Mouse (Mus musculus): ENCODE measurements around the gene Mt2. TPM values are rescaled to one million over a fixed set of nuclear protein-coding genes. Genes with fewer than 3 reads are reported as not detected.

Mt2 gene
- 89.1 and 173 TPM in 2 replicates for polyA plus RNA-seq (2012; rRNA removed)

DNA sequence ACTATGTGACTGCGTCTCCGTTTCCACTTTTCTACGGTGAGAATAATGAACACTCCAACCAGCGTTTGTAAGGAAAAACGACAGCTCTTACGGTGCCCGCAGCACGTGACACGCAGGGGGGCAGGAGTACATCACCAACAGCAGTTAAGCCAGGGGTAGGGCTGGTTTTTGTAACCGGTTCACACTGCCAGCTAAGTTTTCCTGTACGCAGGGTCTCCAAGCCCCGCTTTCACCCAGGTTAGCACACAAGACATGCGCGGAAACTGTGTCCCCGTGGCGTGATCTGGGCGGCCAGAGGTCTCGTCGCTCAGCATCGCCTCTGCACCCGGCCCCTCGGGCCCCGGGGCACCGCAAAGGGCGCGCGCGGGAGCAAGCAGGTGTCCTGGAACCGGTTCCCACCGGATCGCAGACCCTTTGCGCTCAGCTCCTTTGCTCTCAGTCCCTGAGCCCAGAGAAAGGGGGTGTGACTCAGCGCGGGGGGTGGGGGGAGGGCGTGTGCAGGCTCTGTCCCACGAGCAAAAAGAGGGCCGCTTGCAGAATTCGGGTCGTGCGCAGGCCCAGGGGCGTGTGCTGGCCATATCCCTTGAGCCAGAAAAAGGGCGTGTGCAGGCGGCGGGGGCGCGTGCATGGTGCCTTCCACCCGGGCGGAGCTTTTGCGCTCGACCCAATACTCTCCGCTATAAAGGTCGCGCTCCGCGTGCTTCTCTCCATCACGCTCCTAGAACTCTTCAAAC, at the start of gene Mt2:
TSS of gene Mt2 (plus strand) at position 590 of the 734 bp plus-strand sequence.

DNA sequence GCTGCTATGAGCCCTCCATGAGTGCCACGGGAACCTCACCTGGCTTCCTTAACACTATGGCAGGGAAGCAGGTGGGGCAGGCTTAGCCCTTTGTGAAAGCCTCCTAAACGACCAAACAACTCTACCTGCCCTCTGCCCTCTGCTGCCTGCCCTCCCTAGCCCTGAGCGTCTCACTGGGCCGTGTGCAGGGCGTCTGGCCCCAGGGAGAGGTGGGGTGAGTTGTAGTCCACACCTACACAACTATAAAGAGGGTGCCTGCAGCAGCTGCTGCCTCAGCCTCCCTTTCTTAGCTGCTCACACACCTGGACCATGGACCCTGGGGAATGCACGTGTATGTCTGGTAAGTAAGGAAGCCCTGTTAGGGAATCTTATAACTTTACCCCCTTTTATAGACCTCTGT, 35.5 kb upstream of the Mt2 start, which contains the start of gene Mt4:
TSS of gene Mt4 (plus strand) at position 265 of the 400 bp plus-strand sequence.

DNA sequence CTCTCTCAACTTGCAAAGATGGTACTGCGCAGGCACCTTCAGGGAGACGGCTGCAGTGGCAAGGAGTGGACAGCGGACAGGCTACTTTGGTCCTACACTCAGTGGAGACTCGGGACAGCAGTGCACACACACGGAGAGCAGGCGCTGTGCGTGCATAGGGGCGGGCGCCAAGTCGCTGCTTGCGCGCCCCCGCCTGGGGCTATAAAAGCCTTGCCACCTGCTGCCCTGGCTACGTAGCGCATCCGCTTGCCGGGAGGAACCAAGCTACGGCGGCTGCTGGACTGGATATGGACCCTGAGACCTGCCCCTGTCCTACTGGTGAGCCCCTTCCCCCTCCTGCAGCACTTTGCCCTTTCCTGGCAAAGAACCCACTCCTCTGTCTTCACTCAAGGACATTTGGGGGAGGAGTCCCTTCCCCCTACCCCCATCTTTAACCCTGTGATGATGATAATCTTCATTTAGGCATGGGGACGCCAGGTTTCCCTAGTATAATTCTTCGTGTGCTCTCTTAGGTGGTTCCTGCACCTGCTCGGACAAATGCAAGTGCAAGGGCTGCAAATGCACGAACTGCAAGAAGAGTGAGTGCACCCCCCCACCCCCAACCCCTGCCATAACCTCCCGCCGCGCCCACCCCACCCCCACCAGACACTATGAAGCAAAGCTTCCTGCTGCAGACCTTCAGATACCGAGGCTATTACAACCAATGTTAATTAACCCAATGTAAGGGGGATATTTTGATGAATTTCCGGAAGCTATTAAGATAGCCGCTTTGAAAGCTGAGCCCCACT, 19.8 kb upstream of the Mt2 start, which contains the start of gene Mt3:
TSS of gene Mt3 (plus strand) at position 95 of the 788 bp plus-strand sequence.

DNA sequence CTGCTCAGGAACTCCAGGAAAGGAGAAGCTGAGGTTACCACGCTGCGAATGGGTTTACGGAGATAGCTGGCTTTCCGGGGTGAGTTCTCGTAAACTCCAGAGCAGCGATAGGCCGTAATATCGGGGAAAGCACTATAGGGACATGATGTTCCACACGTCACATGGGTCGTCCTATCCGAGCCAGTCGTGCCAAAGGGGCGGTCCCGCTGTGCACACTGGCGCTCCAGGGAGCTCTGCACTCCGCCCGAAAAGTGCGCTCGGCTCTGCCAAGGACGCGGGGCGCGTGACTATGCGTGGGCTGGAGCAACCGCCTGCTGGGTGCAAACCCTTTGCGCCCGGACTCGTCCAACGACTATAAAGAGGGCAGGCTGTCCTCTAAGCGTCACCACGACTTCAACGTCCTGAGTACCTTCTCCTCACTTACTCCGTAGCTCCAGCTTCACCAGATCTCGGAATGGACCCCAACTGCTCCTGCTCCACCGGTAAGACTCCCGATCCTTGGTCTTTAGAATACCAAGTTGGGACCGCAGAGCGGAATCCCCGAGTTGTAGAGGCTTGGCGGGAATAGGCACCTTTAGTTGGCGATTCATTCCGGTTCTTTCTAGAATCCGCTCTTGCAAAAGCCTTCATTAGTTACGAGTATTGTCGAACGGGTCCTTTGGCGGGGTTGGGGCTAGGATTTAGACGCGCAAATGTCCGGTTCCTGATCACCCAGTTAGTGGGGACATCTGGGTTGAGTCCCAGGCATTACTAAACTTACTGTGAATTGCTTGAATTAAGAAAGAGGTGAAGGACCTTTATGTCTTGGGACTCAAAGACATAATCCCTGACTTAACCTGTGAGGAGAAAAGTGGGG, 6.6 kb downstream of the Mt2 start, which contains the start of gene Mt1:
TSS of gene Mt1 (plus strand) at position 226 of the 856 bp plus-strand sequence.

DNA sequence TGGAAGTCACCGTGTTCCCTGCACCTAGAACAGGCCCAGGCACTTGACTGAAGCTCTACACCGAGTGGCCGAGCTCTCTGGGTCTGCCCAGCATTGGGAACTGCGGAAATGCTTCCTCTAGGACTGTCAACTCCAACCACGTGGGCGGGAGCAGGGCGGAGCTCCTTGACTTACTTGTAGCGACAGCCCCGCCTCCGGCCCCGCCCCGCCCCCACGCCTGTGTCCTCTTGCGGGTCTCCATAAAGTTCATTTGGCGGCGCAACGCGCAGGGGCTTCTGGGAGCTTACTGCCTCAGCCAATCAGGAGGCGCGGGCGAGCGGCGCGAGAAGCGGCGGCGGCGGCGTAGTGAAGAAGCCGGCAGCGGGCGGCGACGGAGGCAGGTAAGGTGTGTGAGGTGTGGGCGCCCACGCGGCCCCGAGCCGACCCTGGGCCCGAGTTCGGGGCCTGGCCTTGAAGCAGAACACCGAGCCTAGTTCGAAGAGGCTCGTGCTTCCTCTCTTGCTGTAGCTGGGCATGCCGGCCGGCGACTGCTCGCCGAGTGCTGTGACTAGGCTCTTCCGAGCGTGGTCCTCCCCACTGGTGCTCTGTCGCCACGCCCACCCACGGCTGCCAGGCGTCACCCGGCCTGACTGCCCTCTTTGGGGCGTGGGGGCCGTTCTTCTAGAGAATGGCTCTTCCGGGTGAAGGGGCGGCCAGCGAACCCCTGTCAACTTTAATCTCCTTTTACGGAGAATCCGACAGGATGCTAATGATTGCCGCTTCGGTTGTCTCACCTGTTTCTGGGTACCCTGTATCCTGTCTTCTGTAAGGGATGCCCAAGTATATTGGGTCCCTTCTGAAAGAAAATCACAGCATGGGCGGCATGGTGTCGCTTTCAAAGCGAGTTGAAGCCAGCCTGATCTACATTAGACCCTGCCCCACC, 42.0 kb downstream of the Mt2 start, which contains the start of gene Nup93:
TSS of gene Nup93 (plus strand) at position 313 of the 922 bp plus-strand sequence.

Other genes starting within 250 kb of the Mt2 start
- gene Amfr, start 159.8 kb upstream of the Mt2 start, polyA plus RNA-seq (2012; rRNA removed): 124 and 173 TPM in 2 replicates
- gene Nudt21, start 135.6 kb upstream of the Mt2 start, polyA plus RNA-seq (2012; rRNA removed): 39.0 and 169 TPM in 2 replicates
- 3.7 and 4.6 TPM in 2 replicates for gene Ogfod1, start 135.5 kb upstream of the Mt2 start, polyA plus RNA-seq (2012; rRNA removed)
- 23.7 and 29.6 TPM in 2 replicates for gene Bbs2, start 73.7 kb upstream of the Mt2 start, polyA plus RNA-seq (2012; rRNA removed)
- not detected in 2 replicates for gene Mt4, start 35.5 kb upstream of the Mt2 start, polyA plus RNA-seq (2012; rRNA removed)
- 40.6 and 43.0 TPM in 2 replicates for gene Mt3, start 20.1 kb upstream of the Mt2 start, polyA plus RNA-seq (2012; rRNA removed)
- 1,509 and 2,181 TPM in 2 replicates for gene Mt1, start 6.4 kb downstream of the Mt2 start, polyA plus RNA-seq (2012; rRNA removed)
- gene Nup93, start 41.9 kb downstream of the Mt2 start, polyA plus RNA-seq (2012; rRNA removed): 14.7 and 18.9 TPM in 2 replicates
- gene Slc12a3, start 156.5 kb downstream of the Mt2 start, polyA plus RNA-seq (2012; rRNA removed): 0.16 and 0.18 TPM in 2 replicates
- gene Herpud1, start 213.8 kb downstream of the Mt2 start, polyA plus RNA-seq (2012; rRNA removed): 304 and 326 TPM in 2 replicates

Measured in ovary, adult 2 months (tissue).